ENCODE assay signal across 18 mouse cellular contexts in genomic region chr17:71282716-71283115, GRCm38 (mm10). TPM values are rescaled to one million over a fixed set of nuclear protein-coding genes. Genes with fewer than 3 reads are reported as not detected.
DNase-seq lines count a peak whose midpoint lies in the region; ATAC-seq lines count a peak whose summit lies in the region.
"Had no signal": no experiment of that assay in that cellular context is flagged by ENCODE, and none has a peak within 500 bp of the region (broad histone marks: within the 10 kb centered on the region; RNA-seq: fewer than 3 reads in every experiment).

No protein-coding gene starts in this region.

- no peak overlapping the region for H3K4me3 ChIP-seq in heart, embryonic 15.5 days
- no peak overlapping the region for H3K4me3 ChIP-seq in lung, embryonic 15.5 days
- no peak overlapping the region for H3K4me3 ChIP-seq in kidney, embryonic 14.5 days (ENCODE audit: low read length)
- no peak overlapping the region for H3K4me3 ChIP-seq in embryonic facial prominence, embryonic 10.5 days
- H3K4me3 ChIP-seq: erythroblast, embryonic 14.5 days; neural tube, embryonic 12.5 days had no signal

- H3K36me3 ChIP-seq in heart, embryonic 15.5 days: no peaks in the 10 kb centered on the region
- no peaks in the 10 kb centered on the region for H3K36me3 ChIP-seq in lung, embryonic 15.5 days
- no peaks in the 10 kb centered on the region for H3K36me3 ChIP-seq in kidney, embryonic 14.5 days (ENCODE audit: control insufficient read depth, insufficient read depth, low read length)
- H3K36me3 ChIP-seq in embryonic facial prominence, embryonic 10.5 days (replicated peaks): peaks cover 18% of the 10 kb centered on the region
- H3K36me3 ChIP-seq: neural tube, embryonic 12.5 days had no signal

- H3K4me2 ChIP-seq in heart, embryonic 15.5 days: no peak overlapping the region
- H3K4me2 ChIP-seq in lung, embryonic 15.5 days: no peak overlapping the region
- no peak overlapping the region for H3K4me2 ChIP-seq in kidney, embryonic 14.5 days (replicated peaks; ENCODE audit: low read depth, low read length)
- H3K4me2 ChIP-seq: midbrain, embryonic 11.5 days; neural tube, embryonic 12.5 days had no signal

- H3K27me3 ChIP-seq in heart, embryonic 15.5 days: no peaks in the 10 kb centered on the region
- H3K27me3 ChIP-seq in lung, embryonic 15.5 days: no peaks in the 10 kb centered on the region
- H3K27me3 ChIP-seq in kidney, embryonic 14.5 days (ENCODE audit: control insufficient read depth, insufficient read depth, low read length): no peaks in the 10 kb centered on the region
- no peaks in the 10 kb centered on the region for H3K27me3 ChIP-seq in embryonic facial prominence, embryonic 10.5 days (replicated peaks; ENCODE audit: low read depth, poor library complexity, severe bottlenecking)
- H3K27me3 ChIP-seq: neural tube, embryonic 12.5 days had no signal

- peak overlapping the region; percentile 75 for H3K27ac ChIP-seq in heart, embryonic 15.5 days
- 0 out of 2 replicates have a peak overlapping the region, but pooled peaks have one; percentile 9 for H3K27ac ChIP-seq in lung, embryonic 15.5 days
- no peak overlapping the region for H3K27ac ChIP-seq in kidney, embryonic 14.5 days (ENCODE audit: low read depth, low read length)
- H3K27ac ChIP-seq in embryonic facial prominence, embryonic 10.5 days (replicated peaks): no peak overlapping the region
- H3K27ac ChIP-seq: macrophage; neural tube, embryonic 12.5 days had no signal

- H3K9me3 ChIP-seq in heart, embryonic 15.5 days (replicated peaks): no peaks in the 10 kb centered on the region
- H3K9me3 ChIP-seq in lung, embryonic 15.5 days: no peaks in the 10 kb centered on the region
- H3K9me3 ChIP-seq in kidney, embryonic 14.5 days (ENCODE audit: control insufficient read depth, low read length): no peaks in the 10 kb centered on the region
- H3K9me3 ChIP-seq in embryonic facial prominence, embryonic 10.5 days: no peaks in the 10 kb centered on the region
- H3K9me3 ChIP-seq: G1E; neural tube, embryonic 12.5 days had no signal

- DNase-seq in heart, adult 11 months: no peak
- DNase-seq in lung, postnatal 4 days: no peak
- no peak for DNase-seq in embryonic facial prominence, embryonic 10.5 days (ENCODE audit: low spot score)
- no peak for DNase-seq in gastrocnemius, postnatal 36 days
- DNase-seq: adrenal gland, adult 2 months; cerebellum, postnatal 36 days; lung, adult 2 months; thymus, postnatal 36 days had no signal

- intact Hi-C loops in gastrocnemius, postnatal 36 days (cut with DNase I): no loop called here

- WGBS in heart, embryonic 15.5 days: 83% methylated on average over 9 of the region's 9 CpGs
- WGBS in lung, embryonic 15.5 days: 86% methylated on average over 9 of the region's 9 CpGs
- WGBS in kidney, embryonic 14.5 days: 76% methylated on average over 9 of the region's 9 CpGs
- WGBS in embryonic facial prominence, embryonic 10.5 days: 91% methylated on average over 9 of the region's 9 CpGs

- H3K9ac ChIP-seq in heart, embryonic 15.5 days: no peak overlapping the region
- no peak overlapping the region for H3K9ac ChIP-seq in lung, embryonic 15.5 days
- H3K9ac ChIP-seq in kidney, embryonic 14.5 days (ENCODE audit: low read depth, low read length): no peak overlapping the region
- H3K9ac ChIP-seq: neural tube, embryonic 12.5 days had no signal

- H3K4me1 ChIP-seq in heart, embryonic 15.5 days (replicated peaks): peaks cover 50% of the 10 kb centered on the region
- H3K4me1 ChIP-seq in lung, embryonic 15.5 days: peaks cover 28% of the 10 kb centered on the region
- peaks cover 7% of the 10 kb centered on the region; the same call in 1 of the 2 replicates for H3K4me1 ChIP-seq in kidney, embryonic 14.5 days (ENCODE audit: control insufficient read depth, insufficient read depth, low read length)
- H3K4me1 ChIP-seq in embryonic facial prominence, embryonic 10.5 days: peaks cover 18% of the 10 kb centered on the region
- H3K4me1 ChIP-seq: neural tube, embryonic 12.5 days had no signal

- no peak for ATAC-seq in heart, embryonic 15.5 days (replicated peaks; ENCODE audit: insufficient number of reproducible peaks, insufficient read depth, low FRiP score, low read depth)
- ATAC-seq in lung, embryonic 15.5 days (ENCODE audit: borderline replicate concordance, extremely low read depth, low FRiP score, low TSS enrichment): no peak
- peak; percentile 44; the same call in 1 of the 2 replicates for ATAC-seq in kidney, embryonic 14.5 days (ENCODE audit: low FRiP score, low TSS enrichment)
- ATAC-seq in neutrophil, adult 5-6 weeks (ENCODE audit: extremely low read depth, insufficient number of reproducible peaks, low FRiP score, poor library complexity, severe bottlenecking): peak; percentile 28; the same call in 1 of the 2 replicates
- ATAC-seq: forebrain, embryonic 14.5 days had no signal

RNA-seq across cellular contexts. Expression of gene Emilin2, which starts 29.1 kb away (rescaled TPM):
- 35.4 and 39.8 TPM in 2 replicates for polyA plus RNA-seq in heart, embryonic 15.5 days (2015; fragmentation: Nextera tagmentation; extraction: Ambion mirVana)
- polyA plus RNA-seq in lung, embryonic 15.5 days (2015; fragmentation: Nextera tagmentation; extraction: Ambion mirVana): 6.2 and 6.9 TPM in 2 replicates
- 2.0 and 2.7 TPM in 2 replicates for polyA plus RNA-seq in kidney, embryonic 14.5 days (2014; fragmentation: Nextera tagmentation; extraction: Ambion mirVana)
- total RNA-seq in neutrophil, adult 5-6 weeks (2017): 270 and 281 TPM in 2 replicates
- 22.2 and 23.8 TPM in 2 replicates for polyA plus RNA-seq in embryonic facial prominence, embryonic 10.5 days (2016; fragmentation: Nextera tagmentation; extraction: Ambion mirVana)
- total RNA-seq in gastrocnemius, postnatal 36 days (2021): 1 to 10 TPM; 6.6 to 6.7 TPM

Comparison
In these comparisons a context has a peak if more than half of its experiments do, and no peak if none do; other contexts are left out.
1. ATAC-seq: peak in kidney, embryonic 14.5 days (single experiment) and neutrophil, adult 5-6 weeks (single experiment); none in heart, embryonic 15.5 days (single experiment) and lung, embryonic 15.5 days (single experiment).
2. H3K27ac ChIP-seq: peak in heart, embryonic 15.5 days (single experiment) and lung, embryonic 15.5 days (single experiment); none in kidney, embryonic 14.5 days (single experiment) and embryonic facial prominence, embryonic 10.5 days (single experiment).